Mouse (Mus musculus) urinary bladder, postnatal 4 days (tissue): ENCODE results near the gene Galr2.

Experiments
- DNase-seq, 2 experiments: peaks; one replicate each; pipeline ENCODE4 v3.0.0; 2021 to 2022; ENCODE audit warnings: low spot score in 2 of 2

The Galr2 gene

GRCm38 (mm10) chr11:116307019-116307725, 26.4 kb downstream of the Galr2 start, which contains the start of gene Exoc7:
TSS of gene Exoc7 (minus strand) at chr11:116307233.
- DNase-seq = no peak

DNA sequence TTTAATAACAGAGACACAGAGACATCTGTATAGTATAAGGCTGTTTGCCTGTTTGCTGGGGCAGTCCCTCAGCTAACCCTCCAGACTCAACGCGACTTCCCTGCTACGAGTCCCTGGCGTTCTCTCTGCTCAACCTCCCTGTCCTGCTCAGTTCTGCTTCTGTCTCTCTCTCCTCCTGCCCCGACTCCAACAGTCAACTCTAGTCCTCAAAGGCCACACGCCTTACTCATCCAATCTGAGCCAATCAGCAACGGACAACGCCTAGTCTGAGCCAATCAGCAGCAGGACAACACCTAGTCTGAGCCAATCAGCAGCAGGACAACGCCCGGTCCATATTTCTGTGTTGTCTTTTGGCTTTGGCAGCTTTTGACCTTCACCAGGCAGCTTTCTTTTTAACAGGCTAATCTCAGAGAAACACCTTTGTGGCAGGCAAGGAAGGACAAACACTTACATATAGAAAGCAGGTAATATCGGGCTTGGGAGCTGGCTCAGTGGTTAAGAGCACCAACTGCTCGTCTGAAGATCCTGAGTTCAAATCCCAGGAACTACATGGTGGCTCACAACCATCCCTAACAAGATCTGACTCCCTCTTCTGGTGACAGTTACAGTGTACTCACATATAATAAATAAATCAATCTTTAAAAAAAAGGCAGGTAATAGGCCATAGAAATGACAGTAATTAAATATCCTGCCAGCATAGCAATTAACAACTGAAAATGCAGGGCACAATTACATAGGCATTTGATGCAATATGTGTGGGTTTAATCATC, 27.2 kb downstream of the Galr2 start:
- no peak for DNase-seq

- DNase-seq = no peak
Measured at GRCm38 (mm10) chr11:116309601-116310000, 28.9 kb downstream of the Galr2 start.

DNA sequence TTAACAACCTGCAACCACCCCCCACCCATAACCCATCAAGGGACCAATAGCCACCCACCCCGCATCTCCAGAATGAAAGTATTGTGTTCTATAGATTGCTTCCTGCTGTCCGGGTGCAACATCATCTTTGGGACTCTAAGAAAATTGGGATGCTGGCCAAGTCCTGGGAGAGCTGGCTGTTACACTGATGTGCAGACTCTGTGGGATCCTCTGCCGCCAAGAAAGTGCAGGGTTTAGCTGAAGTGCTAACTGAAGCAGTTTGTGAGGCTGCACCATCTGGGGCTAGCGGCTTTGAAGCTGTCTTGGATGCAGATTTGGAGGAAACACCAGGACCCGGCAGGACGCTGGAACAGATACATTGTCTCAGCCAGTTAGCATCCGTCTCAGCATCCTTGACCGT, 30.4 kb downstream of the Galr2 start:
- DNase-seq = no peak

DNA sequence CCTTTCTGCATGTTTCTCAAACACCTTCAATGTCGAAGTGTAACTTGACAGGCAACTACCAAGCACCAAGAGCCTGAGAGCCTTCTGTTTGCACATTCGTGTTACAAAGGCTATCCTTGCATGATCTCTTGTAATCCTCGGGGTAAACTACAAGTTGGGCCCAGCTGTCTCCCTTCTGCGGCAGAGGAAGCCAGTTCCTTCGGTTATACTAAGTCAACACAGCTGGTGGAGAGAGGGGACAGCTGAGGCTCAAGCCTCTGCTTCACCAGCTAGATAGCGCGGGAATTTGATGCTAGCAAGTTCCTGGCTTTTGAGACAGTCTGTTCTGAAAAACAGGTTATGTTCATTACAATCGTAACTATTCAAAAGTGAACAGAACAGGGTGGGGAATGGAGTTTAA, 31.6 kb downstream of the Galr2 start:
- no peak for DNase-seq

DNA sequence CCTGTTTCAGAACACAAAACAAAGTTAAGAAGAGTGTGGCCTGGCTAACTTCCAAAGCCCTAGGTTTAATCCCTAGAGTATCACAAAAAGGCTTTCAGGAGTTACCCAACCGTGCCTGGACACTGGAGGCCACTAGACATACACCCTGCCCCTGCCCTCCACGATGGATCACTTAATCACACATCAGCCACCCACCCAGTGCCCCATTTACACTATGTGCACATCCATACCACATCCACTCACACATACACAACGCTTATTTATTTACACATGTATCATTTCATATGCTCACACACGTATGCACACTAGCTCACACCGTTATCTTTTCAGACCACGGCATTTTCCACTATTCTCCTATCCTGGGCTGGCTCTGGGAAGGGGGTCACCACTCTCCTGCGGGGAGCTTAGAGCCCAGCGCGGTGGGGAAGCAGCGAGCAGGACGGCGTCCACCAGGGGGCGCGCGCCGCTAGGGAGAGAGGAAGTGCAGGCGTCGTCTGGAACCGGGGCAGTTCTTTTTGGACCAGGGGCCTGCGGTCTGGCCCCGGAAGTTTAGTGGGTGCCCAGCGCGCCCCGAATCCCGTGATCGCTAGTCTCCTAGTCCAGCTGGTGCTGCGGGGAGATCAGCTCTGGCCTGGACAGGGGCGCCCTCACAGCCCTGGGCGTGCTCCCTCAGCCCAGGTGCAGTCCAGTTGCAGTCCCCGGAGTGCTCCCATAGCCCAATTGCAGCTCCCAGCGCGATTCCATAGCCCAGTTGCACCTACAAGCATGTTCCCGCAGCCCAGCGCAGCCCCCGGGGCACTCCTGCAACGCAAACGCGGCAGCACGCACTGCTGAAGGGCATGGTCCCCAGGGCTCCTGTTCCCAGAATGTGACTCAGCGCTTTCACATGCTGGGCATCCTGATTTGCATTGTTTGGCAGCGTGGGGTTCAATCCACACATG, 38.2 kb downstream of the Galr2 start:
- peak; percentile 75 to 95 for DNase-seq

- peak in 1 of 2 experiments; percentile 57 for DNase-seq
Measured at GRCm38 (mm10) chr11:116326963-116327603, 46.3 kb downstream of the Galr2 start.

- no peak for DNase-seq
Measured at GRCm38 (mm10) chr11:116329314-116330210, 48.8 kb downstream of the Galr2 start.

DNA sequence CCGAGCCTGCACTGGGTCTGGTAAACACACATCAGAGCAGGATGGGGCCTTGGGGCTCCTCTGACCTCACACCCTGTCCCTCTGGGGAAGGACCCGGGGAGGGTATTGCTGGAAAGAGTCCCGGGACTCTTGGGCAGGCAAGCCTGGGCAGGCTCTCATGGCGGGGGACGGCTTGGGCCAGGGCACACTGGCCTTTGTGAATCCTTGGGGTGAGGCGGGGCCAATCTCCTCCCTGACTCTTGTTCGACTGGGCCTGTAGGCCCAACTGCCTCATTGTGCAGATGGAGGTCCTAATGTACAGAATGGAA, 49.4 kb downstream of the Galr2 start:
- DNase-seq = no peak

DNA sequence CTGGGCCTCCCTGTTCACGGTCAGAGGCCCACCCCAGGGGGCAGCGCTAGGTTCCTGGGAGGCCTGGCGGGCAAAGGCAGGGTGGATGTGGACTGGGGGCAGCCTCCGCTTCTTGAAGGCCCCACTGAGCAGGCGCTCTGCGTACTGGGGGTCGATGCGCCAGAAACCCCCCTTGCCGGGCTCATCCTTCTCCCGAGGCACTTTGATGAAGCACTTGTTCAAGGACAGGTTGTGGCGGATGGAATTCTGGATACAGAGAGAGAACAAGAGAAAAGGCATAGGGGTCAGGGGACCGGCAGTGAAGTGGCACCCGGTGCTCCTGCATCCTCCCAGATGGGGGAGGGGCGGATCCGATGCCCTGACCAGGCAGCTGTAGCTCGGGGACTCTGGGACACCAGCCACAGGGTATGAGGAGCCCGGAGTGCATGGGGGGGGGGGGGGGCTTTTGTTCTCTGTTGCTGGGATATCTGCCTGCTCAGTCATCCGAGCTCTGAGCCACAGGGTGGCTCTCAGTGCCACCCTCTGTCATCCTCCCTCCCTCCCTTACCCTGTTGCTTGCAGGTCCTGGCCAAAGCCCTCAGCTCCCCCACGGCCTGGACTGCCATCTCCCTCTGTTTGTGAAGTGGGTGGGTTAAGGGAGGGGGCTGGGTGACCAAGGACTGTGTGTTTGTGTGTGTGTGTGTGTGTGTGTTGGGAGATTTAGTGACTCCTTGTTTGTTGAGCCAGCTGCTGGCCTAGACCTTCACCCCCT, 51.7 kb downstream of the Galr2 start:
- DNase-seq = no peak

DNA sequence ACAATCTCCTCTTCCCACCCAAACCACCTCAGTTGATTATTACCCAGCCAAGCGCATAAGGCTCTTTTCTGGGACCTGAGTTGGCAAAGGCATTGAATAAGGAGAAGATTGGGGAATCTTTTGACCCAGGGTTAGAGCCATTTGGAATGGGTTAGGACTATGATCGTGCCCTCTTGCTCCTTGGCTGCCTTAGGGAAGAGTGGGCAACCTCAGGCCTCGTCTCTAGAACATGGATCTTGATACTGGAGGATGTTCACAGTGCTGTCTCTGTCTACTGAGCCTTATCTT, 52.2 kb downstream of the Galr2 start:
- no peak for DNase-seq
